Mouse (Mus musculus): ENCODE measurements around the gene Foxp1. TPM values are rescaled to one million over a fixed set of nuclear protein-coding genes. Genes with fewer than 3 reads are reported as not detected.

Gene Foxp1
- polyA plus RNA-seq, 1 experiment from 2014 or later: 65.4 TPM

- Histone ChIP-seq H3K4me1 (ENCODE audit: control insufficient read depth, insufficient read depth, low read length) (peaks cover 13% of the 10 kb centered on the region), H3K36me3 (ENCODE audit: control insufficient read depth, insufficient read depth, low read length) (no peaks in the 10 kb centered on the region), H3K9ac (ENCODE audit: low read length) (no peak overlapping the region), H3K4me2 (ENCODE audit: low read depth, severe bottlenecking) (no peak overlapping the region), H3K27me3 (ENCODE audit: control insufficient read depth, insufficient read depth, low read length) (no peaks in the 10 kb centered on the region), H3K27ac (replicated peaks; ENCODE audit: low read depth, low read length) (no peak overlapping the region), H3K4me3 (ENCODE audit: low read depth, low read length) (no peak overlapping the region), H3K9me3 (ENCODE audit: control insufficient read depth, low read length) (no peaks in the 10 kb centered on the region)
- ATAC-seq (ENCODE audit: insufficient number of reproducible peaks, low FRiP score, low TSS enrichment, low read depth) (no peak), DNase-seq (ENCODE audit: low spot score) (no peak)
- 83% methylated on average over 5 of the region's 5 CpGs for WGBS
Observed at GRCm38 (mm10) chr6:99470906-99471305, 51.6 kb downstream of the Foxp1 start.

DNA sequence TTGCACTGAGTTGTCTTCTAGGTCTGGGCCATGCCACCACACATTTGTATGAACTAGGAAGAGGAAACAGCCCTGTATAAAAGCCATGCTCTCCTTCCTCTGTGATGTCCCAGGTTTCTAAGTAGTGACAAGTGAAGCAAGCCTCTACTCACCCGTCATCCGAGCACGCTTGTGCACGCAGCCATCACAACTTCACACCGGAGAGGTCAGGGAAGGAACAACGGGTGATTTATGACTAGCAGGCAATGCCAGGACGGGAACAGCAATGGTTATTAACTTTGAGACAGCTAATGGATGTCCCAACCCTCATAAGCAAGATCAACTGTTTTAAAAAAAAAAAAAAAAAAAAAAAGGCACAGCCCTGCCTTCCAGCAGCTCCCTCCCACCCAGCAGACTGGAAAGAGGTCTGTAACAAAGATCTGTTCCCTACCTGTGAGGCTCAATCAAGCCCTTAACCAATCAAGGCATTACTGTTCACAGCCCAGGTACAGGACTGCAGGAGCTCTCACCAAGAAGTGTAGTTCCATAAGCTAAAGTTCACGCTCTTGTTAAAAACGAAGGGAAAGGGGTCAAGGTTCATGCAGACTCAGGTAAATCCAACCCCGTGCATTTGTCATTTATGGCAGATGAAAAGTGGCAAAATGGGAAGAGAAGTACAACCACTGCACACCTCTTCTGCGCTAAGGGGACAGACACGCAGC lies 53.2 kb downstream of the Foxp1 start:
- DNase-seq (ENCODE audit: low spot score) (peak; percentile 46), ATAC-seq (ENCODE audit: insufficient number of reproducible peaks, low FRiP score, low TSS enrichment, low read depth) (0 out of 2 replicates have a peak, but pooled peaks have one; percentile 23)
- Histone ChIP-seq H3K27me3 (ENCODE audit: control insufficient read depth, insufficient read depth, low read length) (peaks cover 2% of the 10 kb centered on the region; the same call in 1 of the 2 replicates), H3K4me1 (ENCODE audit: control insufficient read depth, insufficient read depth, low read length) (peaks cover 13% of the 10 kb centered on the region), H3K4me3 (ENCODE audit: low read depth, low read length) (no peak overlapping the region), H3K36me3 (ENCODE audit: control insufficient read depth, insufficient read depth, low read length) (no peaks in the 10 kb centered on the region), H3K9ac (ENCODE audit: low read length) (no peak overlapping the region), H3K27ac (replicated peaks; ENCODE audit: low read depth, low read length) (no peak overlapping the region), H3K9me3 (ENCODE audit: control insufficient read depth, low read length) (no peaks in the 10 kb centered on the region), H3K4me2 (ENCODE audit: low read depth, severe bottlenecking) (no peak overlapping the region; the same call in 1 of the 2 replicates)
- WGBS: 36% methylated on average over 12 of the region's 12 CpGs

DNA sequence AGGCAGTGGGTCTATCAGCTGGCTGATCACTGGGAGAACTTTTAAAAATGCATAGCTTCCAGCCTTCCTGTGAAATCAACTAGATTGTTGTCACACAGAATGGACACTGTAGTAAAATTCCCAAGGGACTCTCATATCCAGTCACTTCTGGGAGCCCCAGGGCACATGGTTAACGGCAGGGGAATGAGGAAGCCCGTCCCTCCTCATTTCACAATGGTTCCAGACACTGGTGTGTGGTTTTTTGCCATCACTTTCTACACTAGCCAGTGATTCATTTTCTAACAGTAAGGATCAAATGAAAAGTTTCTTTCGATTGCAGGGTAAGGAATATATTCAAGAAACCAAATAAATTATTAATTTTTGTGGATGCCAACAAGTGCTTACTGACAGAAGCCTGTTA lies 54.7 kb downstream of the Foxp1 start:
- 45% methylated on average over 3 of the region's 3 CpGs for WGBS
- DNase-seq (ENCODE audit: low spot score): no peak
- no peak for ATAC-seq (ENCODE audit: insufficient number of reproducible peaks, low FRiP score, low TSS enrichment, low read depth)
- peaks cover 2% of the 10 kb centered on the region; the same call in 1 of the 2 replicates for H3K27me3 ChIP-seq (ENCODE audit: control insufficient read depth, insufficient read depth, low read length)
- H3K27ac ChIP-seq (replicated peaks; ENCODE audit: low read depth, low read length): no peak overlapping the region
- H3K9me3 ChIP-seq (ENCODE audit: control insufficient read depth, low read length): no peaks in the 10 kb centered on the region
- no peak overlapping the region for H3K4me3 ChIP-seq (ENCODE audit: low read depth, low read length)
- H3K4me2 ChIP-seq (ENCODE audit: low read depth, severe bottlenecking): no peak overlapping the region
- H3K36me3 ChIP-seq (ENCODE audit: control insufficient read depth, insufficient read depth, low read length): no peaks in the 10 kb centered on the region
- H3K9ac ChIP-seq (ENCODE audit: low read length): no peak overlapping the region
- H3K4me1 ChIP-seq (ENCODE audit: control insufficient read depth, insufficient read depth, low read length): peaks cover 13% of the 10 kb centered on the region

GRCm38 (mm10) chr6:99467109-99467508 lies 55.4 kb downstream of the Foxp1 start:
- H3K9me3 ChIP-seq (ENCODE audit: control insufficient read depth, low read length): no peaks in the 10 kb centered on the region
- ATAC-seq (ENCODE audit: insufficient number of reproducible peaks, low FRiP score, low TSS enrichment, low read depth) (no peak), DNase-seq (ENCODE audit: low spot score) (no peak)
- no peak overlapping the region for H3K27ac ChIP-seq (replicated peaks; ENCODE audit: low read depth, low read length)
- H3K4me2 ChIP-seq (ENCODE audit: low read depth, severe bottlenecking): no peak overlapping the region
- H3K9ac ChIP-seq (ENCODE audit: low read length): no peak overlapping the region
- 13% methylated on average over 8 of the region's 8 CpGs for WGBS
- peaks cover 13% of the 10 kb centered on the region for H3K4me1 ChIP-seq (ENCODE audit: control insufficient read depth, insufficient read depth, low read length)
- no peaks in the 10 kb centered on the region for H3K36me3 ChIP-seq (ENCODE audit: control insufficient read depth, insufficient read depth, low read length)
- H3K4me3 ChIP-seq (ENCODE audit: low read depth, low read length): no peak overlapping the region
- H3K27me3 ChIP-seq (ENCODE audit: control insufficient read depth, insufficient read depth, low read length): peaks cover 2% of the 10 kb centered on the region; the same call in 1 of the 2 replicates

GRCm38 (mm10) chr6:99466354-99466753 lies 56.2 kb downstream of the Foxp1 start:
- no peaks in the 10 kb centered on the region for H3K9me3 ChIP-seq (ENCODE audit: control insufficient read depth, low read length)
- no peak overlapping the region for H3K4me3 ChIP-seq (ENCODE audit: low read depth, low read length)
- H3K9ac ChIP-seq (ENCODE audit: low read length): no peak overlapping the region
- peaks cover 13% of the 10 kb centered on the region for H3K4me1 ChIP-seq (ENCODE audit: control insufficient read depth, insufficient read depth, low read length)
- no peaks in the 10 kb centered on the region for H3K36me3 ChIP-seq (ENCODE audit: control insufficient read depth, insufficient read depth, low read length)
- no peak overlapping the region for H3K27ac ChIP-seq (replicated peaks; ENCODE audit: low read depth, low read length)
- no peak for ATAC-seq (ENCODE audit: insufficient number of reproducible peaks, low FRiP score, low TSS enrichment, low read depth)
- H3K4me2 ChIP-seq (ENCODE audit: low read depth, severe bottlenecking): no peak overlapping the region
- H3K27me3 ChIP-seq (ENCODE audit: control insufficient read depth, insufficient read depth, low read length): peaks cover 2% of the 10 kb centered on the region; the same call in 1 of the 2 replicates
- 86% methylated on average over 8 of the region's 8 CpGs for WGBS
- no peak for DNase-seq (ENCODE audit: low spot score)

GRCm38 (mm10) chr6:99464449-99464848 lies 58.1 kb downstream of the Foxp1 start:
- DNase-seq (ENCODE audit: low spot score) (no peak), ATAC-seq (ENCODE audit: insufficient number of reproducible peaks, low FRiP score, low TSS enrichment, low read depth) (no peak)
- Histone ChIP-seq H3K4me3 (ENCODE audit: low read depth, low read length) (no peak overlapping the region), H3K4me1 (ENCODE audit: control insufficient read depth, insufficient read depth, low read length) (peaks cover 7% of the 10 kb centered on the region), H3K27ac (replicated peaks; ENCODE audit: low read depth, low read length) (no peak overlapping the region), H3K4me2 (ENCODE audit: low read depth, severe bottlenecking) (no peak overlapping the region), H3K9me3 (ENCODE audit: control insufficient read depth, low read length) (no peaks in the 10 kb centered on the region), H3K27me3 (ENCODE audit: control insufficient read depth, insufficient read depth, low read length) (peaks cover 2% of the 10 kb centered on the region; the same call in 1 of the 2 replicates), H3K36me3 (ENCODE audit: control insufficient read depth, insufficient read depth, low read length) (no peaks in the 10 kb centered on the region), H3K9ac (ENCODE audit: low read length) (no peak overlapping the region)
- WGBS: 89% methylated on average over 4 of the region's 4 CpGs

- Histone ChIP-seq H3K27me3 (ENCODE audit: control insufficient read depth, insufficient read depth, low read length) (peaks cover 2% of the 10 kb centered on the region; the same call in 1 of the 2 replicates), H3K4me1 (ENCODE audit: control insufficient read depth, insufficient read depth, low read length) (peaks cover 3% of the 10 kb centered on the region; the same call in 1 of the 2 replicates), H3K36me3 (ENCODE audit: control insufficient read depth, insufficient read depth, low read length) (no peaks in the 10 kb centered on the region), H3K9me3 (ENCODE audit: control insufficient read depth, low read length) (no peaks in the 10 kb centered on the region), H3K4me2 (ENCODE audit: low read depth, severe bottlenecking) (no peak overlapping the region), H3K27ac (replicated peaks; ENCODE audit: low read depth, low read length) (no peak overlapping the region), H3K4me3 (ENCODE audit: low read depth, low read length) (no peak overlapping the region), H3K9ac (ENCODE audit: low read length) (no peak overlapping the region)
- ATAC-seq (ENCODE audit: insufficient number of reproducible peaks, low FRiP score, low TSS enrichment, low read depth): no peak
- no peak for DNase-seq (ENCODE audit: low spot score)
- 89% methylated on average over 7 of the region's 7 CpGs for WGBS
Observed at GRCm38 (mm10) chr6:99463906-99464305, 58.6 kb downstream of the Foxp1 start.

DNA sequence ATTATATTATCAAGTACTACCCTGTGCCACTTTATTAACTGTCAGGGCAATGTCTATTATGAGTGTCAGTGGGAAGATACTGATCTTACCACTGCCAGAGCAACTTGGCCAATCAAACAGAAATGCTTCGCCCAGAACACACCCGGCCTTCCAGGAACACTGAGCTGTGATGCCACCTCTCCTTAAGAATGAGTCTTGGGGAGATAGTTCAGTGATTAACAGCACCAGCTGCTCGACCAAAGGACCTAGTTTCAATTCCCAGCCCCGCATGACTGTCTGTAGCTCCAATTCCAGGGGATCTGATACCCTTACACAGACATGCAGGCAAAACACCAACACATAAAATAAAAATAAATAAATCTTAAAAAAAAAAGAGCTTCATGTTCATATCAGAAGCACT lies 63.7 kb downstream of the Foxp1 start:
- ATAC-seq (ENCODE audit: insufficient number of reproducible peaks, low FRiP score, low TSS enrichment, low read depth): no peak
- 91% methylated on average over 4 of the region's 4 CpGs for WGBS
- Histone ChIP-seq H3K36me3 (ENCODE audit: control insufficient read depth, insufficient read depth, low read length) (no peaks in the 10 kb centered on the region), H3K4me3 (ENCODE audit: low read depth, low read length) (no peak overlapping the region), H3K4me1 (ENCODE audit: control insufficient read depth, insufficient read depth, low read length) (no peaks in the 10 kb centered on the region), H3K4me2 (ENCODE audit: low read depth, severe bottlenecking) (no peak overlapping the region), H3K9ac (ENCODE audit: low read length) (no peak overlapping the region), H3K27me3 (ENCODE audit: control insufficient read depth, insufficient read depth, low read length) (no peaks in the 10 kb centered on the region), H3K27ac (replicated peaks; ENCODE audit: low read depth, low read length) (no peak overlapping the region), H3K9me3 (ENCODE audit: control insufficient read depth, low read length) (no peaks in the 10 kb centered on the region)
- DNase-seq (ENCODE audit: low spot score): no peak

Data from limb, embryonic 11.5 days (tissue).